Mouse (Mus musculus) cerebellum, adult 2 months (tissue): ENCODE data around the gene Itpr3. TPM values are rescaled to one million over a fixed set of nuclear protein-coding genes. Genes with fewer than 3 reads are reported as not detected.
A peak's percentile ranks its signal among the peaks of the same experiment; 100 is the strongest.

ENCODE experiments used
- DNase-seq, 2 experiments: peaks; one replicate each; pipeline ENCODE4 v3.0.0; 2021
- H3K27ac ChIP-seq: fragments of 200-500 bp; 2 replicates; pipeline ENCODE4 v1.5.1; 2012; ENCODE audit warnings: low read length, control low read depth, inconsistent platforms; ENCODE audit not compliant: insufficient read depth
- H3K27me3 ChIP-seq: fragments of 200-500 bp; 2 replicates; pipeline ENCODE4 v1.6.1; 2012; ENCODE audit warnings: inconsistent platforms, mild to moderate bottlenecking, low read length, moderate library complexity; ENCODE audit not compliant: control insufficient read depth, insufficient read depth
- H3K4me1 ChIP-seq: fragments of 200-500 bp; 2 replicates; pipeline ENCODE4 v1.6.1; 2011; ENCODE audit warnings: low read length; ENCODE audit not compliant: control insufficient read depth, insufficient read depth
- H3K4me3 ChIP-seq: fragments of 200-500 bp; replicated peaks from 2 replicates; pipeline ENCODE3; 2011; ENCODE audit warnings: mild to moderate bottlenecking, low read depth, low read length, control low read depth; ENCODE audit not compliant: insufficient read depth
- CTCF ChIP-seq: fragments of 200-500 bp; IDR thresholded peaks from 2 replicates; pipeline ENCODE4 v1.5.1; 2011; ENCODE audit warnings: low read depth, mild to moderate bottlenecking, control low read depth, low read length, moderate library complexity, borderline replicate concordance; ENCODE audit not compliant: insufficient read depth
- POLR2A ChIP-seq: fragments of 200-500 bp; IDR thresholded peaks from 2 replicates; pipeline ENCODE4 v1.6.1; 2011; ENCODE audit warnings: low read length, control low read depth, borderline replicate concordance; ENCODE audit not compliant: insufficient read depth
- WGBS: fragments of 180-500 bp; shearing (Covaris S2); methylation state at CpG from one replicate; pipeline ENCODE4 v1.1.7; 2018; 5-methylcytosine and 5-hydroxymethylcytosine counted together
- polyA plus RNA-seq: library from polyadenylated mRNA; depleted of rRNA; stranded (reverse); fragments of >200 nt; gene quantifications from 2 replicates; pipeline ENCODE4 v1.2.3, GENCODE M21; 2012

Itpr3 gene
- polyA plus RNA-seq, 1 experiment = 6.5 TPM

DNA sequence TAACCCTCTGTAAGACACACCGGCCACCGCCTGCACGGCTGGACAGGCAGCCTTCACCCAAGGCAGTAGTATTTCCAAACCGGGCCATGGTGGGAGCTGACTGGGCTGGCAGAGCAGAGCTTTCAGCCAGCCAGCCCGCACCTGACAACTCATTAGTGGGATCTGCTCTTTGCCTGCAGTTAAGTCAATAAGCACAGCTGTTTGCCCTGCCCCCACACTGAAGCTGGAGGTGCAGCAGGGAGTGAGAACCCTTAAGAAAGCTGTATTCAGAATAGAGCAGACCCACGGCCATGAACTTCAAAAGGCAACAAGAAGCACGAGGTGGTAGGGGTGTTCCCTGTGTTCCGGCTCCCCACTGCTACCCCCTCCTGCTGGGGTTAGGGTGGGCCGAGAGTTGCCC, 73.1 kb downstream of the Itpr3 start:
- H3K27ac ChIP-seq = no peak overlapping the region

DNA sequence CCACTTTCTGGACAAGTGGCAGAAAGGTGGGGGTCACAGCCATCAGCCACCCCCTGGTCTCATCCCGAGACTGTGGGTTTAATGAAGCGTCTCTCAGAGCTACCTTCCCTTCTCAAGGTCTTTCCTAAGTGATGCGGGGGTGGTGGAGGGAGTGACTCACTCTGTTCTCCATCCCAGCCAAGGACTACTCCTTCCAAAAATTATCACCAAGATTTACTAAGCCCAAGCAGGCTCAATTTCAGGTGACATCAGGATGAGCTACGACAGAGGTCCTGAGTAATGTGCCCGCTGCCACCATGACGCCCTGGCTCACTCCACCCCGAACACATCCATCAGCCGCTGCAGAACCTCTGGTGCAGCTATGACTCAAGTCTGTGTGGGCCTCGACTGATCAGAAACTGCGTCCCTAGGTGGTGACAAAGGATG, 74.1 kb downstream of the Itpr3 start:
- Histone ChIP-seq H3K4me1 (peaks cover 42% of the 10 kb centered on the region), H3K27me3 (no peaks in the 10 kb centered on the region), H3K27ac (no peak overlapping the region), H3K4me3 (no peak overlapping the region)
- no peak for TF ChIP-seq CTCF
- no peak for TF ChIP-seq POLR2A
- no peak for DNase-seq
- 71% methylated on average over 10 of the region's 10 CpGs for WGBS

More for the DNA sequence above, 73.1 kb downstream of the Itpr3 start:
- H3K4me1 ChIP-seq = peaks cover 48% of the 10 kb centered on the region
- TF ChIP-seq CTCF = no peak
- no peaks in the 10 kb centered on the region for H3K27me3 ChIP-seq
- 65% methylated on average over 9 of the region's 9 CpGs for WGBS
- no peak overlapping the region for H3K4me3 ChIP-seq
- DNase-seq = no peak

DNA sequence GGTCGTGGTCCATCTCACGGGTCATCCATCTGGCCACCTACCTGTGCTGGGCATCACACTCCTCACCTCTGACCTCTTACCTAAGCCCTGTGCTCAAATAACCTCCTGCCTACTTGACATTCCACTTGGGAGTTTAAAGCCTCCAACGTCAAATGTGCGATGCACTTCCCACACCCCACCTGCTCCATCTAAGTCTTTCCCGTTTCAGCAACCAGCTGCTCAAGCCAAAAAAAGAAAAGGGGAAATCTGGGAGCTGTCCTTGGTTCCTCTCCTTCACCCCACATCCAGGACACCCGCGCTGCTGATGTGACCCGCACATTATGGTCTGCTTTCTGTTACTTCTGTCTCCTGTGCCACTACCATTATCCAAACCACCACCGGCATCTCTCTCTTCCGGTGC, 75.1 kb downstream of the Itpr3 start:
- Histone ChIP-seq H3K4me1 (peaks cover 40% of the 10 kb centered on the region), H3K27me3 (no peaks in the 10 kb centered on the region), H3K4me3 (no peak overlapping the region), H3K27ac (no peak overlapping the region)
- DNase-seq = no peak
- WGBS = 83% methylated on average over 10 of the region's 10 CpGs
- no peak for TF ChIP-seq POLR2A
- no peak for TF ChIP-seq CTCF

DNA sequence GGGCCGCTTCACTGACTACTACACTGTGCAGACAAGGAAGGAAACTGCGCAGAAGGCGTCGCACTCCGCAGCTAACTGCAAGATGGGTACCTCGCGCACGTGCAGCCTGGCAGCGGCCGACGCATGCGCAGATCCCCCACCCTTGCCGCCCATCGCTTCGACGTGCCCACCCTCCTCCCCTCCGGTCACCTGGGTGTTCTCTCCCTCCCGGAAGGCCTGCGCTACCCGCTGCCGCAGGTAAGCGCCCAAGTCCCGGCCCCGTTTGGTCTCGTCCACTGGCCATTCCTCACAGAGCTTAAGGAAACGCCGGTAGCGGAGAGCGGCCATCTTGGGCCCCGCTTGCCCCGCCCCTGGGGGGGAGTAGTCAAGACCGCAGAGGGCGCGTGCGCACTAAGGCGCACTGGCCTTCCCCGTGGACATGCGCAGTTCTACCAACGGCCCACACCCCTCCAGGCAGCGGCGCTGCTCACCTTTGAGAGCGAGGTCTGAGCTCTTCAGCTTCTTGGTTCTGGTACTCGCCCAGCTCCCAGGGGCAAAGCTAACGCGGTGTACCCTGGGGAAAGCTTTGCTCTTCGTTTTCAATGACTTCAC, 76.5 kb downstream of the Itpr3 start, which contains the start of gene Uqcc2:
TSS of gene Uqcc2 (minus strand) at position 366 of the 591 bp plus-strand sequence.
- Histone ChIP-seq H3K27ac (peak within 1 kb of the TSS; percentile 78), H3K4me3 (peak within 1 kb of the TSS; percentile 67), H3K4me1 (peaks cover 35% of the 10 kb centered on the region), H3K27me3 (no peaks in the 10 kb centered on the region)
- TF ChIP-seq CTCF (peak; percentile 77; the same call in 1 of the 2 replicates), POLR2A (peak; percentile 91)
- DNase-seq = peak; percentile 97 to 98
- WGBS = under 1% methylated on average over 46 of the region's 46 CpGs

DNA sequence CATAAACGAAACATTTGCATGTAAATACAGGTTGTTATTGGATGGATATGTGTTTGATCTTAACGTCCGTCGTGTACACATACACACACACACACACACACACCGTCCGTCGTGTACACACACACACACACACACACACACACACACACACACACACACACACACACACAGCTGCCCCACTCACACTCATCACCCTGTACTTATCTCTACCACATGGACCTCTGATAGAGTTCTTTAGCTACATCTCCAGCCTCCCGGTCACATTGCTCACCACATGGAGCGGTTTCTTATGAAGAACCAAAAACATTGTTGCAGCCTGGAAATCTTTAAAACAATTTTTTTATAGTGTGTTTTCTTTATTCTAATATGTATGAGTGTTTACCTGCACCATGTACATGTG, 77.1 kb downstream of the Itpr3 start:
- WGBS = 22% methylated on average over 6 of the region's 9 CpGs
- peaks cover 35% of the 10 kb centered on the region for H3K4me1 ChIP-seq

DNA sequence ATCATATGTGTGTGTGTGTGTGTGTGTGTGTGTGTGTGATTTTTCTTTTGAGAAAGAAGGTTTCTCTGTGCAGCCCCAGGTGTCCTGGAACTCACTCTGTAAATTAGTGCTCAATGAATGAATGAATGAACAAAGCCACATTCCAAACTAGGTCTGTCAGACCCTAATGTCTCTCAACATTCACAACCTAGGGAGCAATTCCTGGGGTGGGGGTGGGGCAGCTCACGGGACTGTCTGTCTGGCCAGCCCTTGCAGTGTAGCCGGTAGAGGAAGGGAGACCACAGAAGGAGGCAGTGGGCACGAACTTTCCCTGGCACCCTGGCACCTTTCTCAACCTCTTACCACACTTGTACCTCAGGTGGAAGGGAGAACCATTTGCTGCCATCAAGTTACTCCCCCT, 77.6 kb downstream of the Itpr3 start:
- Histone ChIP-seq H3K4me3 (no peak overlapping the region), H3K27me3 (no peaks in the 10 kb centered on the region), H3K4me1 (peaks cover 30% of the 10 kb centered on the region), H3K27ac (no peak overlapping the region)
- no peak for DNase-seq
- 61% methylated on average over 3 of the region's 3 CpGs for WGBS
- TF ChIP-seq POLR2A (no peak), CTCF (no peak)

More for the DNA sequence above, 77.1 kb downstream of the Itpr3 start:
- H3K4me3 ChIP-seq = peak overlapping the region; percentile 14
- DNase-seq = no peak
- H3K27me3 ChIP-seq = no peaks in the 10 kb centered on the region
- peak overlapping the region; percentile 25; the same call in 1 of the 2 replicates for H3K27ac ChIP-seq
- TF ChIP-seq CTCF = no peak
- no peak for TF ChIP-seq POLR2A

DNA sequence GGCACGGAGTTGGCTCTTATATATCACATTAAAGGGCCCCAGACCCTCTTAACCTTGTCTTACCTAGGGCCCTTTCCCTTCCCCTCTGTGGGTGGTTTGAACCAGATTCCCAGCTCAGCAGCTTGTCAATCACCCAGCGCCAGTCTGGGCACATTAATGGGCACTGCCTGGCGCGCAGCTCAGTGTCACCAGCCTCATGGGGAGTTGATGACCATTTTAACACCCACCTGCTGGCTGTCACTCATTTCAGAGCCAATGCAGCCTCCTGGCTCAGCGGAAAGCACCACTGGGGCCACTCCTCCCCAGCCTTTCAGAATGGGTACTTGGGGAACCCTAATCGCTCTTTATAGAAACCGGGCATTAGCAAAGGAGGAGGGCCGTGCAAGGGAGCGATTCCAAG, 81.3 kb downstream of the Itpr3 start:
- 52% methylated on average over 9 of the region's 9 CpGs for WGBS
- Histone ChIP-seq H3K27me3 (no peaks in the 10 kb centered on the region), H3K4me1 (no peaks in the 10 kb centered on the region; the same call in 1 of the 2 replicates), H3K27ac (no peak overlapping the region), H3K4me3 (no peak overlapping the region)
- TF ChIP-seq CTCF = no peak
- no peak for TF ChIP-seq POLR2A
- no peak for DNase-seq

DNA sequence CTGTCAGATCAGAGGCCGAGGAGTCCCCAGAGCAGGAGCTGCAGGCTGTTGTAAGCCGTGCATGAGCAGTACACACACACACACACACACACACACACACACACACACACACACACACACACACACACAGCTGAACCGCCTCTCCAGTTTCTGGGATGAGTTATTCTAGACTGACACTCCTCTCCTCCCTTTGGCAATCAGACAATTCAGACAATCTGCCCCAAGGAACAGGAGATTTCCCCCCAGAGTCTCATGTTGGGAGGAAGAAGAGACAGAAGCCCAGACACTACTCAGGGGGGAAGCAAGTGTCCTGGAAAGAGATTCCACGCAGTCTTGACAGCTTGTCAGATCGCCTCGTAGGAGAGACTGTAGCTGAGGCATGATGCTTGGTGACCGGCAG, 82.2 kb downstream of the Itpr3 start:
- Histone ChIP-seq H3K4me3 (no peak overlapping the region), H3K27ac (no peak overlapping the region), H3K4me1 (no peaks in the 10 kb centered on the region; the same call in 1 of the 2 replicates), H3K27me3 (no peaks in the 10 kb centered on the region)
- WGBS = 76% methylated on average over 7 of the region's 7 CpGs
- no peak for DNase-seq
- TF ChIP-seq POLR2A (no peak), CTCF (no peak)

DNA sequence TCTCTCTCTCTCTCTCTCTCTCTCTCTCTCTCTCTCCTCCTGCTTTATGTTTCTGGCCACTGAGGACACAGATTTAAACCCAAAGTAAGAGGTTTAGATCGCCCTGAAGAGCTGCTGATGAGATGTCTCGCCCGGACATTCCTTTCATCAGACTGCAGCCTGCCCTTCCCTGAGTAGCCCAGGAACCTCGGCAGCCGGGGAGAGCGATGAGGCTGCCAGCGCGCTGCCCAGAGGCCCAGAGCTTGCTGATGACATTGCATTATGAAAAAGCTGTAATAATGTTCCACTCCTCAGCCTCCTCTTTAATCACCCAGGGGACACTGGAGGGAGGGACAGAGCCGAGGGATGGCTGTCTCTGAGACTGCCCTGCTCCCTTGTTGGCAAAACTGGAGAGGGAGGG, 83.2 kb downstream of the Itpr3 start:
- H3K27me3 ChIP-seq = no peaks in the 10 kb centered on the region
- no peak for DNase-seq
- WGBS = 78% methylated on average over 9 of the region's 9 CpGs
- H3K4me3 ChIP-seq = no peak overlapping the region
- no peaks in the 10 kb centered on the region; the same call in 1 of the 2 replicates for H3K4me1 ChIP-seq
- TF ChIP-seq POLR2A (no peak), CTCF (no peak)
- H3K27ac ChIP-seq = no peak overlapping the region
